Mouse (Mus musculus) kidney, adult 2 months (tissue): ENCODE results near the gene Cic. TPM values are rescaled to one million over a fixed set of nuclear protein-coding genes. Genes with fewer than 3 reads are reported as not detected.
"Not testable (repeated sequence)": the region's sequence is repeated elsewhere in the genome, so short reads cannot be mapped to it uniquely, and the experiment has no call there.

Source experiments
- DNase-seq: peaks from one replicate; pipeline ENCODE4 v3.0.0; 2021
- H3K27ac ChIP-seq: fragments of 200-500 bp; 2 replicates; pipeline ENCODE4 v1.5.1; 2012; ENCODE audit warnings: low read depth, low read length, control low read depth, inconsistent platforms; ENCODE audit not compliant: insufficient read depth
- H3K27me3 ChIP-seq: fragments of 200-500 bp; replicated peaks from 2 replicates; pipeline ENCODE4 v1.6.1; 2012; ENCODE audit warnings: mild to moderate bottlenecking, moderate library complexity, low read length, inconsistent platforms; ENCODE audit not compliant: control insufficient read depth, insufficient read depth
- H3K36me3 ChIP-seq: fragments of 200-500 bp; 2 replicates; pipeline ENCODE4 v1.6.1; 2012; ENCODE audit warnings: mild to moderate bottlenecking, moderate library complexity, low read length, inconsistent platforms; ENCODE audit not compliant: control insufficient read depth, insufficient read depth
- H3K4me1 ChIP-seq: fragments of 200-500 bp; 2 replicates; pipeline ENCODE4 v1.6.1; 2011; ENCODE audit warnings: low read length; ENCODE audit not compliant: control insufficient read depth, insufficient read depth
- H3K4me3 ChIP-seq: fragments of 200-500 bp; 2 replicates; pipeline ENCODE4 v1.5.1; 2011; ENCODE audit warnings: mild to moderate bottlenecking, low read depth, low read length, control low read depth; ENCODE audit not compliant: insufficient read depth
- CTCF ChIP-seq: fragments of 200-500 bp; conservative IDR thresholded peaks from 2 replicates; pipeline ENCODE4 v1.5.1; 2011; ENCODE audit warnings: low read depth, mild to moderate bottlenecking, control low read depth, low read length, moderate library complexity, mixed read lengths; ENCODE audit not compliant: insufficient read depth, insufficient read length
- POLR2A ChIP-seq: fragments of 200-500 bp; IDR thresholded peaks from one replicate; pipeline ENCODE4 v1.6.1; 2011; ENCODE audit warnings: low read depth, low read length, control low read depth
- WGBS: fragments of 180-500 bp; shearing (Covaris S2); methylation state at CpG from one replicate; pipeline ENCODE4 v1.1.7; 2018; 5-methylcytosine and 5-hydroxymethylcytosine counted together
- polyA plus RNA-seq: library from polyadenylated mRNA; depleted of rRNA; stranded (reverse); fragments of >200 nt; gene quantifications from 2 replicates; pipeline ENCODE4 v1.2.3, GENCODE M21; 2012

Gene Cic
- polyA plus RNA-seq, 1 experiment: 41.9 TPM

DNA sequence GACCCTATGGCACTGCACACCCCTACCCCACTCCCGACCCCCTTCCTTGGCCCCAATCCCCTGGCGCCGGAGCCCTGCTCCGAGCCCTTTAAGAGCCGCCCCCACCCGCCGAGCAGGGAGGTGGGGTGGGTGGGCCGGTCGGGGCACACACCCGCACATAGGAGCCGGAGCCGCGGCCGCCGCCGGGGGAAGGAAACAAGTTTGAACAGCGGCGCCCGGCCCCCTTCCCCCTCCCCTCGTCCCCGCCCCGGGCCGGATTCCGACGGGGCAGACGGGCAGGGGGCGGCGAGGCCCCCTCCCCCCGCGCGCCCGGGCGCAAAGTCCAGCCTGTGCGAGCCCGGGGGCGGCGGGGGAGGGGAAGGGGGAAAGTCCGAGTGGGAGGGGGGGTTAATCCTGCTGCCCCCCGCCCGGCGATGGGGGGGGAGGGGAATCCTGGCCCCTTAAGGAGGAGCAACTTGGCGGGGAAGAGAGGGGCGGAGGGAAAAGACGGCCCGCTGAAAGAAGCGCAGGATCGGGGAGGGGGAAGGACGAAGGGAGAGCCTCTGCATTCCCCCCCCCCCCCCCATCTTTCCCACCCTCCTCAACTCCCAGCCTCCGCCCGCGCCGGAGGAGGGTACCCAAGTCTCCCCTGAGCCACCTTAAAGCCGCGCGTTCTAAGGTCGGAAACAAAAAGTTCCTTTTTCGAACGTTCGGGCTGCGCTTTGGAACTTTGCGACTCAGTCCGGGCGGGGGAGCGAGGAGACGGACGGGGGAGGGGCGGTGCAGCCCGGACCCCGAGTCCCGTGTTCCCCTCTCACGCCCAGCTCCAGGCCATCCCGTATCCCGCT lies 18.0 kb upstream of the Cic start:
- no peak for TF ChIP-seq CTCF
- WGBS: 1% methylated on average over 68 of the region's 73 CpGs
- peaks cover 19% of the 10 kb centered on the region for H3K4me1 ChIP-seq
- peak overlapping the region; percentile 99 for H3K27ac ChIP-seq
- peak; percentile 88 for DNase-seq
- peak overlapping the region; percentile 100 for H3K4me3 ChIP-seq
- H3K27me3 ChIP-seq: no peaks in the 10 kb centered on the region
- H3K36me3 ChIP-seq: peaks cover 2% of the 10 kb centered on the region; the same call in 1 of the 2 replicates

DNA sequence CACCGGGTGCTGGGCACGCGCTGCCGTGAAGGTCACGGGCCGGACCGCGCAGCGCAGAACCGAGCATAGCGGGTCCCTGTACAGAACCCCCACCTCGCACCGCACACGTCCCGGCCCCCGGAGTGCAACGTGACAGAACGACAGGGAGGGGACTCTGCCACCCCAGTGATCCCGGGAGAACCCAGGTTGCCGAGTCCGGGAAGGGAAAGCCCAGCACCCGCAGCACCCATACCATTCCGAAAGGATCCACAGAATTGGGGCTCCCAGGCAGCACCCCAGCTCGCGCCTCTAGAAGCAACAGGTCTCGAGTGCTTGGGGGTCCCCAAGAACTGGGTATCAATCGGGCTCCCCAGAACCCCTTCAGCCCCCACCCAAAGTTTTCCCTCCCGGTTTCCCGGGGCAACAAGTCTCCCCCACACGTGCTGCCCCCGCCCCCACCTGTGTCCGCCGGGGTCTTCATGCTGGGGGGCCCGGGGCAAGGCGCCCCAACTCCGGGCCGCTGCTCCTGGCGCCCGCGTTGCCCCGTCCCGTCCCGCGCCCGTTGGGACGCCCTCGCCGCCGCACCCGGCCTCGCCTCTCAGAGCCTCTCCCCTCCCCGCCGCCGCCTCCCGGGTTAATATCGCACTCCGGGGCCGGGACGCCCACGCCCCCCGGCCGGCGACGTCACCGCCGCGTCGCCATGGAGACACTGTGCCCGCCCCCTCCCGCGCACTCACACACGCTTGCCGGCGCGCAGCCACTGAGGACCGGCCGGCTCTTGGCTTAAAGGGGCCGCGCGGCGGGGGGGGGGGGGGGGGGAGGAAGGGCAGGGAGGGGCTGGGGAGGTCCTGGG lies 17.1 kb upstream of the Cic start, which contains the start of gene Erf:
Gene Erf, minus strand, starts transcription at position 621 of the 832 bp plus-strand sequence.
- WGBS: 1% methylated on average over 73 of the region's 81 CpGs

DNA sequence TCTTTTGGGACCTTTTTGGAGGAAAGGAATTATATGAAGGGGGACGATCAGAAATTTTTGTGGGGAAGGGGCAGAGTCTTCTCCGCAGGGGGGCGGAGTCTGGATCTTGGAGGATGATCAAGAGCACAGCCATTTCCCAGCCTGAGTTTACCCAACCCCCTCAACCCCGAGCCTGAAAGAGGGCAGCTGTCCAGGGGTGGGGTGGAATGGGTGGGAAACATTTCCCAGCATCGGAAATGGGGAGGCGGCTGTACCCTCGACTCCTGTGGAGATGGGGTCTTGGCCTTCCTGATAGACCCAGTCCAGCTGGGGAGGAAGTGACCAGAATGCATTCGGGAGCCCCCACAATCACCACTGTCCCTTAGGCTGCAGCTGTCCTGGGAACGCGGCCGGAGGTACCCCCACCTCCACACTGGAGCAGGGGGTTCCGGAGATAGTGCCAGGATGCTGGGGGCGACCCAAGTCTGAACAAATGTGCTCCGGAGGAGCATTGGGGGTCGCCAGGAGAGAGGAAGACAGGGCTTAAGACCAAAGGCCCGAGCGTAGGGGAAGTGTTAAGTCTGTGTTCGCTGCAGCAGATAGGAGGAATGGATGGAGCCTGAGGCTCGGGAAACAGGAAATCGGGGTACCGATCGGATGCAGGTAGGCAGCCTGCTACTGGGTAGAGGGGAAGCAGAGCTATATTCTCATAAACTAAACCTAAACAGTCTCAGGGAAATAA lies 16.3 kb upstream of the Cic start:
- TF ChIP-seq POLR2A (no peak), CTCF (no peak)
- no peaks in the 10 kb centered on the region for H3K36me3 ChIP-seq
- H3K27me3 ChIP-seq: no peaks in the 10 kb centered on the region
- 7% methylated on average over 22 of the region's 22 CpGs for WGBS
- peak overlapping the region; percentile 33 for H3K4me3 ChIP-seq
- H3K27ac ChIP-seq: peak overlapping the region; percentile 68
- H3K4me1 ChIP-seq: peaks cover 19% of the 10 kb centered on the region
- peak; percentile 74 for DNase-seq

More for the DNA sequence above, 17.1 kb upstream of the Cic start, which contains the start of gene Erf:
- Histone ChIP-seq H3K27me3 (no peaks in the 10 kb centered on the region), H3K27ac (peak within 1 kb of the TSS; percentile 99), H3K4me3 (peak within 1 kb of the TSS; percentile 100), H3K36me3 (no peaks in the 10 kb centered on the region), H3K4me1 (peaks cover 19% of the 10 kb centered on the region)
- DNase-seq: peak; percentile 97
- TF ChIP-seq CTCF: no peak
- peak; percentile 81 for TF ChIP-seq POLR2A

DNA sequence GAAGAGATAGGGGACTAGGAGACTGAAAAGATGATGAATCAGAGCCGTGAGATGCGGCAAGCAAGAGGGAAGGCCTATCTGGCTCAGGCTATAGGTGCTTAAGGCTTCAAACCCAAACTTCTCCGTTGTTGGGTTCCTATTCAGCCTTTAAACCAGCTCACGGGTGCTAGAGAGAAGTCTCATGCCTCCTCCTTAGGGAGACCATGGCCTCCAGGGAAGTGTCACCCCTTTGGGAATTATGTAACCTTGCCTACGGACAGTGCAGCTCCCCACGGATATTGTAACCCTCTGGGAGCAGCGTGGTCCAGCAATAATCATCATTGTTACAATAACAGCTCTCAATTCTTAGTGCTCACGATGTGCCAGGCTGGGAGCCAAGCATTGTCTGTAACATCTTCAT lies 15.7 kb upstream of the Cic start:
- Histone ChIP-seq H3K27me3 (no peaks in the 10 kb centered on the region), H3K4me1 (peaks cover 15% of the 10 kb centered on the region), H3K4me3 (peak overlapping the region; percentile 33; the same call in 1 of the 2 replicates), H3K36me3 (no peaks in the 10 kb centered on the region), H3K27ac (peak overlapping the region; percentile 68)
- 50% methylated on average over 8 of the region's 8 CpGs for WGBS
- TF ChIP-seq CTCF (no peak), POLR2A (no peak)
- no peak for DNase-seq

DNA sequence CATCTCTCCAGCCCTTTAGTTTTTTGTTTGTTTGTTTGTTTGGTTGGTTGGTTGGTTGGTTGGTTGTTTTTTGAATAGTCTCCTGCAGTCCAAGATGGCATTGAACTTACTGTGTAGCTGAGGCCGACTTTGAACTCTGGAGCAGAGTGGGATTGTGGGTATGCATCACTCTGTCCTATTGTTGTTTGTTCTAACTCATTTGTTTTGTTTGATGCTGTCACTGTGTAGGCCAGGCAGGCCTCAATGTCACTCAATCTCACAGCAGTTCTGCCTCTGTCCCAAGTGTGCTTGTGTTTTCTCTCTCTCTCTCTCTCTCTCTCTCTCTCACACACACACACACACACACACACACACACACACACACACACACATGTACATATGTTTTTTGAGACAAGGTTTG lies 5.6 kb upstream of the Cic start:
- no peaks in the 10 kb centered on the region for H3K4me1 ChIP-seq
- H3K4me3 ChIP-seq: no peak overlapping the region
- H3K27me3 ChIP-seq: no peaks in the 10 kb centered on the region
- H3K36me3 ChIP-seq: no peaks in the 10 kb centered on the region
- no peak overlapping the region for H3K27ac ChIP-seq
- no peak for DNase-seq
- WGBS: 75% methylated on average over 1 of the region's 1 CpGs
- TF ChIP-seq CTCF (no peak), POLR2A (no peak)

DNA sequence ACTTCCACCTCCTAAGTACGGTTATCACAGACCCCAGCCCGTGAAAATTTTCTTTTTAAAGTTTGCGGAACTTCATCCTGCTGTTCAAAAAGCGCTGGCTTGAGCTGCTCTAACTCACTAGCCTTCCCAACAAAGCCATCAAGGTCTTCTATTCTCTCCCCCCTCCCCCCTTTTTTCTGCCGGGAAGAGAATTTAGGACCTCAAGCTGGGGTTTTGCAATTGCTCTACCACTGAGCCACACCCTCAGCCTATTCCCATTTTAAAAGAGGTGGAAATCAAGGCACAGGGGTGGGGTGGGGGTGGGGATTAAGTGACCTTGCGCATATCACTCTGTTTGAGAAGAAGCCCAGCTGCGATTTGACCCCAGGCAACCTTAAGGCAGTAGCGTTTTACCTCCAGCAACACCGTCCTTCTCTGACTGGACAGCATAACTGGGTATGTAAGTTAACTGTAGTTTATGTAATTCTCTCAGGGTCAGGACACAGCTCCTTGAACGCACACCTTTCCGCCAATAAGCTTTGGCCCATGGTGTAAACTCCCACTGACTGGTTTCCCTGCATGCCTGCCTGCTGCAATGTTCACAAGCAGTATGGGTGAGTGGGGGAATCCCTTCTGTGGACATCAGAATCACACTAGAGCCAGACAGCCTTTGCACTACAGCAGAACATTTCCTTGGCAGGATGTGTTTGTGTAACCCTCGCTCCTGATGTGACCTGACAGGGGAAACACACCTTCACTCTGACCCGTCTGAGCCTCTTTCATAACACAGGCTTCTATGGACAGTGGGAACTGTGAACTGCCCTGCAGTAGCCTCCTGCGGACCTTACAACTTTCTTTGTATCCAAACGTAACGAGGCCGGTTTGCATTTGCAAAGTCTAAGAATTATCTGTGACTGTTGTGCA lies 3.3 kb upstream of the Cic start:
- DNase-seq: no peak
- WGBS: 59% methylated on average over 17 of the region's 17 CpGs
- no peak overlapping the region for H3K27ac ChIP-seq

DNA sequence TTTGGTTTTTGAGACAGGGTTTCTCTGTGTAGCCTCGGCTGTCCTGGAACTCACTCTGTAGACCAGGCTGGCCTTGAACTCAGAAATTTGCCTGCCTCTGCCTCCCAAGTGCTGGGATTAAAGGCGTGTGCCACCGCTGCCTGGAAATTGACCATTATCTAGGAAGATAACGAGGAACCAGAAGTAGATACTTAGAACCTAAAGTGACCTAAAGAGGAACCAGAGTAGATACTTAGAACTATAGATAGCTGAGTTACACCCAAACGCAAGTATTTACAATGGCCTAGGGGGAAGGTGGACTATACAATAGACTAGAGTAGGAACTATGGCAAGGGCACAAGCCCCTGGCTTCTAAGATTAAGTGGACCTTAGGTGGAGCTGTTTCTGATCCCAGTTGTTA lies 1.8 kb upstream of the Cic start:
- not testable (repeated sequence) for H3K27ac ChIP-seq, H3K27me3 ChIP-seq, H3K36me3 ChIP-seq, H3K4me3 ChIP-seq, H3K4me1 ChIP-seq, DNase-seq
- 91% methylated on average over 5 of the region's 5 CpGs for WGBS

More for the DNA sequence above, 3.3 kb upstream of the Cic start:
- Histone ChIP-seq H3K4me3 (no peak overlapping the region), H3K27me3 (no peaks in the 10 kb centered on the region), H3K4me1 (no peaks in the 10 kb centered on the region), H3K36me3 (no peaks in the 10 kb centered on the region)
- TF ChIP-seq POLR2A: no peak
- no peak for TF ChIP-seq CTCF
